Mouse (Mus musculus) urinary bladder, postnatal 14 days (tissue): ENCODE data around the gene Gpr179.
"Not testable (repeated sequence)": the region's sequence is repeated elsewhere in the genome, so short reads cannot be mapped to it uniquely, and the experiment has no call there.

ENCODE experiments used
- DNase-seq: peaks from one replicate; pipeline ENCODE4 v3.0.0; 2021; ENCODE audit warnings: low spot score

The Gpr179 gene

GRCm38 (mm10) chr11:97321197-97321596, 30.7 kb downstream of the Gpr179 start:
- no peak for DNase-seq

DNA sequence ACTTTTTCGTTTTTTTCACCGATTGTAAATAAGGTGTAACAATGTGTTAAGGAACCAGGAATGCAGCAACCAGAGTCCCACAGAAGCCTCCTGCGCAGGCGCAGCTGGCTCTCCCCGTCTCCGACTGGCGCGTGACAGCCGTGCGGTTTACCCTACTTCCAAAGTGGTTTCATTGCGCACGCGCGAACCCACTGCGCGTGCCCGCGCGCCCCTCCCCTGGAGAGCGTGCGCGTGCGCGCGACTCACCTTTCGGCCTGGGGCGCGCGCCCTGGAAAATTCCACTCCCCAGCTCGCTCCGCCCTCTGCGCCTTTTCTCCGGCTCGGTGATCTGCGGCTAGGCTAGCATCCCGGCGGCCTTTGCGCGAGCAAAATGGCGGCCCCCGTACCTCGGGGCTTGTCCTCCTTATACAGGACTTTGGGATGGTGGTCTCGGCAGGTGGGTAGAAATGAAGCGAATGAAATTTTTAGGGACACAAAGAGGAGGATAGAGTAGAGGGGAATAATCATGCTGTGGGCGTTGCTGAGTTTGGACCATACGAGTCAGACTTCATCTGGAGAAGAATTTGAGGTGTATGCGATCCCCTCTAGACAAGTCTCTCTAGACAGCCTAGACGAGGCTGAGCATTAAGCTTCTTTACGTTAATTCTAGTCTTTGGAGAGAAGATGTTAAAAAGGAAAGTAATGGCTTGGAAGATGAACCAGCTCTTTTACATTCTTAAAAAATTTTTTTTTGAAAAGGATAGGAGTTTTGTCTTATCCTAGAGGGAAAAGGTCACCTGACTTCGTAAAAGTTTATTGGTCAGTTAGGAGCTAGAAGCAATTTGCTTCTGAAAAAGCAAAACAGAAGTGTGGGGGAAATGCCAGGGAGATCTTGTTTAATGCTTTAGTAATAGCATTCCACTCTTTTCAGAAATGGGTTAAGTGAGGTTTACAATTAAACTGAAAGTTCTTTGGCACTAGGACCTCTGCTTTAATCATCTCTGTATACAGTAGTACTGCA, 36.1 kb downstream of the Gpr179 start, which contains the start of gene Mrpl45:
Gene Mrpl45, plus strand, starts transcription at position 213 of the 1,000 bp plus-strand sequence.
- DNase-seq, result peak; percentile 98

DNA sequence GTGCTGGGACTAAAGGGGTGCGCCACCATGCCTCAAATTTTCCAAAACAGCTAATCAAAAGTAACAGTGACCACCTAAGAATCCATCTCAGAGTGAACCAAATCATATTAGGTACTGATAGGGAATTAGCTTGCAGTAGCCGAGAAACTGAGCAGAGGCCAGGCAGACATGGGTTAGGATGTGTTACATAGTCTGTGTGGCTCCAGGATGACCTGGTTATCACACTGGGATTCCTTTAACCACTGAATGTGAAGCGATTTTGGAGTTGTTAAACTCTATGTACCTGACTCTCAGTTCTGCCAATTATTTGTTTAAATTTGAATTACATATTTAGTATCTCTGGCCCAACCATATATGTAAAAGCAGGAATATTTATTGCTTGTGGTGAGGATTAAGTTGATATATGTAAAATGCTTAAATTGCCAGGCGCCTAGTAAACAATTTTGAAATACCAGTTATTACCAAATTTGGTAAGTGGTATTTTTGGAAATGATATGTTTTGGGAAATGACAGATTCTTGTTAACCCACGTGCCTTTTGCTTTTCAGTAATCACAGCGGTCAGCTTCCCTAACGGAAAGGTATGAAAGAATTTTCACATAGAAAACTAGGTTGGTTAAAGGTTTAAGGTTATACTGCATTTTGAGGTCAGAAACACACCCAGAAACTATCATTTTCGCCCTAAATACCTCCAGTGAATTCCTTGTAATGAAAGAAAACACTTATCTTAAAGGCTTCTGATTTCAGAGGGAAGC, 37.0 kb downstream of the Gpr179 start:
- DNase-seq, result no peak

- DNase-seq, result no peak
Measured at GRCm38 (mm10) chr11:97314110-97314509, 37.8 kb downstream of the Gpr179 start.

- DNase-seq, result not testable (repeated sequence)
Measured at GRCm38 (mm10) chr11:97312871-97313270, 39.0 kb downstream of the Gpr179 start.

DNA sequence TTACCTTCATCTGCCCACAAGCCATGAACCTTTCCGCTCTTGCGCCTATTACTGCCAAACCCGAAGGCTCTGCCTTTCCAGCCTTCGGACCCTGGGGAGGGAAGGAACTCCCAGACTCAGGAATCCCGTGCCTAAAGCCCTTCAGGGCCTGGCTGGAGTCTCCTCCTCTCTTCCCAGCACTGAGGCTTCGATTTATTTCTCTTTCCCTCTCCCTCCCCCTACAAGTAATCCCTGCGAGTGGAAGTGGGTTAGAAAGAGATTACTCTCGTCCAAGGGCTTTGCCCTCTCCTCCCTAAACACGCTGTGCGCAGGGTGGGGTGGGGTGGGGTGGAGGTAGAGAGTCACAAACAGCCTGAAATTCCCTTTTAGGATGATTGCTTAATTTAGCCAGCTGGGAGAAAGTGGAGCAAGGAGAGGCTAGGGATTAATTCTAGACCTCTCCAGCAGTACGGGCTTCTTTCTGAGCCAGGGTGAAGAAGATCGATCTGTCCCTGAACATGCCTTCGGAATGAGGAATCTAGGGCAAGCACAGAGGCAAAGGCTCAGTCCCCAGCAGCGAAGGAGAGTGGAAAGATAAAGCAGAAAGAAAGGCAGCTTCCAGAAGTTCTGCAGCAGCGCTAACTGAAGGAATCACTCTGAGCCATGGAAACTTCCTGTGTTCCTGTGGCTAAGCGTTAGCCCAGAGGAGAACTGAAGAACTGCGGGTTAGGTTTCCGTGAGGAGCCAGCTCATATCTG, 40.8 kb downstream of the Gpr179 start:
- peak; percentile 20 for DNase-seq

DNA sequence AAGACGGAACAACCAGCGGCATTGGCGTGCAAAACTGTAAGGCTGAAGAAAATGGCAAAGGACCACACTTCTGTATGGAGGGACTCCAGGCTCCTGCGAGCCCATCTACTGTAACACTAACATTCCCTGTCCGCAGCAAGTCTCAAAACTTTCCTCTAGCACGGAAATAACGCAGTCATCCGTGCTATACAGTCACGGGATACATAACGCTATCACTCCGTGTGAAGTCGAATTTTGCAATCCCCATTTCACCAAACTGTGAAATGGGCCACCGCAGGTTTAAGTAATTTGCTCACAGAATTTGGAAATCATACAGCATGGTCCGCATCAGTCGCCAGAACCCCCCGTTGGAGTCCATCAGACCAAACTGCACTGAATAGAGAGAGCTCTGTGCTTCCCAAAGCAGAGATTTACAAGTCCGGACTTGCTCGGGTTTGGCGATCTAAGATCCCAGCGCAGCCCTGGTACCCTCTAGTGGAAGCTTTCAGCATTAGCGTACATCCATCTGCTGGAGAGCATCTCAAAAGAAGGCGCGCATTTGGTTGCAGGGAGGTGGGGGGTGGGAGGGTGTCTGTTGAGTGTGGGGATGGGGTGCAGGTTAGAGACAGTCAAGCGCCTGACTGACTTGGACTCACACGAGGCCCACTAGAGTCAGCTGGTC, 41.8 kb downstream of the Gpr179 start:
- DNase-seq, result peak; percentile 82

GRCm38 (mm10) chr11:97309451-97309836, 42.4 kb downstream of the Gpr179 start:
- peak; percentile 85 for DNase-seq

GRCm38 (mm10) chr11:97308806-97309450, 42.9 kb downstream of the Gpr179 start:
- DNase-seq, result no peak

DNA sequence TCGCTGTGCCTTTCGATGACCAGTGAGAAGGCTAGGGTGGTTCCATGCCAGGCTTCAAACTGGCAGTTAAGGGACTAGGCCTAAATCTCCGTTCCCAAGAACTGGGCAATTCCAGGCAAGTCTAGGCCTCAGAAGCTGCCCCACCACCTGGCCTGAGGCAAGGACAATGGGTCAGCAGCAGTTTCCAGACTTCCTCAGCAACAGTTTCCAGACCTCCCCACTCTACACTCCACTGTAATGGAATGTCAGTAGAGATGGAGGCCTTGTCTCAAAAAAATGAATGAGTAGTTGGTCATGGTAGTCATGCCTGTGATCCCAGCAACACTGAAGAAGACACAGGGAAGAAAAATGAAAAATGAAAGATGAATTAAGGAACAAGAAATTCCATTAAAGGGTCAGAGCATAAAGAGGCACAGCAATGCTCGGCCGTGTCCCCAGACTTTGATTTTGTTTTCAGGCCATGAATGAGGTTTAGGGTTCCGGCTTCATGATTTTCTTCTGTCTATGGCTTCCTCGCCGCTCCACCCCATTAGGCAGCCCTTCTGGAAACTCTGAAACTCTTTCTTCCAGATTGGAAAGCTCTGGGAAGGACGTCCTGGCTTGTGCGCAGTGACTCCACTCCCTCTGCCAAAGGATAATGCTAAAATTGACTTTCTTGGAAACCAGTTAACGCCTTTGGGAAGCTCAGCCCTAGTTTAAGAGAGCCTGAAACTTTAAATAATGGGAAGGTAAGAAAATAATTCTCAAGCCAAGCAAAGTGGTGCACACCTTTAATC, 44.4 kb downstream of the Gpr179 start:
- no peak for DNase-seq

DNA sequence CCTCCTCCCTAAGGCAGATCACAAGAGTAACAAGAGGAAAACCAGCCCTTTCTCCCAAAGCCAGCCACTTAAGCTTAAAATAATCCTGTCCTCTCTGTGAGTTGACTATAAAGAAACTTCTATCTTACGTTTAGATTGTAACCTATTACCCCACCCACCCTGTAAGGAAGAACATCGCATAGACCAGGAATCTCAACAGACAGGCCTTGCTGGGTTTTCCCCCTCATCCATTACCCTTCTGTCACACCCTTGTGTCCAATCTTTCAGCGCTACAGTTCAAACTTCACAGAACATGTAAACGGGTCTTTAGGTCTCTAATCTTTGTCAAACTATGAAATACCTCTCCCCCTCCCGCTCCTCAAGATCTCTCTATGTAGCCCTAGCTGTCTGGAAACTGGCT, 47.2 kb downstream of the Gpr179 start:
- no peak for DNase-seq

DNA sequence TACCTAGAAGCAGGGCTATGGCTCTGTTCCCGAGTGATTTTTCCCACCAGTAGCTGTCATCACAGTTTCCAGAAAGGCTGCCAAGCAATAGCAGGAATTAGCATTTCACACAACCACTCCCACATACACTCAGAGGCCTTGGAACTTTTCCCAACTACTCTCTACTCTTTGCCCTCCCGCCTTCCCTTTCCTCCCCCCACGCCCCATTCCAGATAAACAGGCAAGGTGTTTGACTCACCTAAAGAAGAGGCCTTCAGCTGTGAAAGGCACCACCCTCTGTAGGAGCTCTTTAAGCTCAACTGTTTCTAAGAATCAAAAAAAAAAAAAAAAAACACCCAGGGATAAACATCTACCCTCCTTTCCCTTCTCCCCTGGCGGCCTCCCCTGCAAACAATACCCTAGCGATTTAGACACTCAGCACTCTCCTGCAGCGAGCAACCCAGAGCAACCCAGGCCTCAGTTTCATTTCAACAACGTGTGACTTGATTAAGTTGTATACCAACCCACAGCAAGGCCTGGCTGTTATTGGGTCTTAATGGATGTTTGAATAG, 49.6 kb downstream of the Gpr179 start:
- DNase-seq, result peak; percentile 42

- DNase-seq, result no peak
Measured at GRCm38 (mm10) chr11:97301406-97301805, 50.5 kb downstream of the Gpr179 start.

GRCm38 (mm10) chr11:97299939-97300338, 51.9 kb downstream of the Gpr179 start:
- no peak for DNase-seq

DNA sequence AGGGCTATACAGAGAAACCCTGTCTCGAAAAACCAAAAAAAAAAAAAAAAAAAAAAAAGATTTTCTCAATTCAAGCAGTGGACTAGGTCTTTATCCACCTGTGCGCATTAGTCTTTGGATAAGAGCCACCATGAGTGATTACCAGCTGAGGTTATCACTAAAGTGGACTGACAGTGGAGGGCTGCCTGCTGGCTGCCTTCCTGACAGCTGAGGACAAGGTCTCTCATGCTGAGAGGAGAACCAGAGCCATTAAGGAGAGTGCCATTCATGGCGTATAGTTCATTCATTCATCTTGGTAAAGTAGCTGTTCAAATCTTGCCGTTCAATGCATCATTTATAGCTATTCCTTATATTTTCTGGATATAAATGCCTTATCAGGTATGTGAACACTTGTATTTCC, 55.3 kb downstream of the Gpr179 start:
- DNase-seq, result no peak

- DNase-seq, result no peak
Measured at GRCm38 (mm10) chr11:97292731-97293130, 59.1 kb downstream of the Gpr179 start.

DNA sequence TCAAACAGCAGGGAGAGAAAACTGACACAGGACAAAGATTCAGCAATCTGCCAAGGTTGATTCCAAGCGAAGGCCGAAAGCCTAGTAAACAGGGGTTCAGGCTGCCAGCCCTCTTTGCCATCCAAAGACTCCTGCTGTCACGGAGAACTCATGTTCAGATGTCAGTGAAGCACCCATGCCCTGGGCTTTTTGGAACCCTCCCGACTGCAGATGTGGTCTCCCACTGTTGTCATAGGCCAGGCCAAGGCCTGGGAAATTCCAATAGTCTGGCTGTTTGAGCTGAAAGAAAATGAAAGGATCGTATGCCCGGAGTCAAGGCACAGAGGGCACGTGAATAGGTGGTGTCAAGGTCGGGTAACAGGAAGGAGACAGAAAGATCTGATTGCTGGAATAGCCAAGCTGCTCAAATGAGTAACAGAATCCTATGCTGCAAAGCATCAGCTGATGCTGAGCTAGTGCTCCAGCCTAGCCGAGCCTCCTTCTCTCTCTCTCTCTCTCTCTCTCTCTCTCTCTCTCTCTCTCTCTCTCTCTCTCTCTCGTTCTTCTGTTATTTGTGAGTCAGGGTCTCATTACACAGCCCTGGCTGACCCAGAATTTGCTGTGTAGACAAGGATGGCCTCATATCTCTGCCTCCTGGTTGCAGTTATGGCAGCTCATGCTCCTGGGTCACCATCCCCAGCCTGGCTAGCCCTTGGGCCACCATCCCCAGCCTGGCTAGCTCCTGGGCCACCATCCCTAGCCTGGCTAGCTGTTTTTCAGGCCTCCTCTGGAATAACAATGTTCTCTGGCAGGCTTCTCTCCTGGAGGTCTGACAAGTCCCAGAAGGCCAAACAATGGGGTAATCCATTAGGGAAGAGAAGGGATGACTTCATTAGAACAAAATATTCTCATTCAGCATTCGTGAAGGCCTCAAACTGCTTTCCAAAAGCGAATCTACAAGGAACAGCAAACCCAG, 62.3 kb downstream of the Gpr179 start:
- peak; percentile 42 for DNase-seq

- DNase-seq, result no peak
Measured at GRCm38 (mm10) chr11:97287643-97288042, 64.2 kb downstream of the Gpr179 start.

- no peak for DNase-seq
Measured at GRCm38 (mm10) chr11:97286973-97287372, 64.9 kb downstream of the Gpr179 start.
